Mouse (Mus musculus) lung, adult 2 months (tissue): ENCODE data around the gene Kcnh7.

Experiments used
- CTCF ChIP-seq: fragments of 200-500 bp; IDR thresholded peaks from 2 replicates; pipeline ENCODE4 v1.5.1; 2011; ENCODE audit warnings: mild to moderate bottlenecking, low read length, control low read depth; ENCODE audit not compliant: insufficient read depth
- POLR2A ChIP-seq: fragments of 200-500 bp; IDR thresholded peaks from 2 replicates; pipeline ENCODE4 v1.6.1; 2011; ENCODE audit warnings: low read depth, mild to moderate bottlenecking, control low read depth, low read length, borderline replicate concordance; ENCODE audit errors: extremely low read depth

- TF ChIP-seq POLR2A (no peak), CTCF (no peak)
These were observed 380.1 kb downstream of the Kcnh7 start for GRCm38 (mm10) chr2:62804030-62804429.
